Mouse (Mus musculus) gastrocnemius, adult 2 months (tissue): Measurements from ENCODE around the gene Ncf1. TPM values are rescaled to one million over a fixed set of nuclear protein-coding genes. Genes with fewer than 3 reads are reported as not detected.

Experiments
- DNase-seq: peaks from one replicate; pipeline ENCODE4 v3.0.0; 2022
- H3K27ac ChIP-seq: fragments of 200-600 bp; 2 replicates; pipeline ENCODE4 v1.8.1; 2022; ENCODE audit warnings: mild to moderate bottlenecking
- H3K4me3 ChIP-seq: fragments of 200-600 bp; 2 replicates; pipeline ENCODE4 v1.8.1; 2022; ENCODE audit warnings: mild to moderate bottlenecking, moderate library complexity
- CTCF ChIP-seq: fragments of 200-600 bp; IDR thresholded peaks from 2 replicates; pipeline ENCODE4 v1.8.1; 2022; ENCODE audit warnings: antibody characterized with exemption, mild to moderate bottlenecking, moderate library complexity
- intact Hi-C: fragments of 180-260 bp; cut with DNase I; formaldehyde crosslinking; loops from one replicate; pipeline ENCODE4 v1.15.1; 2025
- total RNA-seq, 2 experiments: library from RNA; stranded (reverse); gene quantifications; 2 replicates each; pipeline ENCODE4 v1.2.3; 2021

The Ncf1 gene
- total RNA-seq, 2 experiments from 2014 or later, result 1.0 to 3.8 TPM

- no peak overlapping the region for H3K27ac ChIP-seq
- no peak for DNase-seq
- intact Hi-C loops, result no loop called here
Observed at GRCm38 (mm10) chr5:134258395-134258794, 29.0 kb upstream of the Ncf1 start.

GRCm38 (mm10) chr5:134257349-134258031 lies 28.1 kb upstream of the Ncf1 start:
- no peak for TF ChIP-seq CTCF
- intact Hi-C loops, result no loop called here
- H3K27ac ChIP-seq, result no peak overlapping the region
- no peak for DNase-seq
- no peak overlapping the region for H3K4me3 ChIP-seq

More at GRCm38 (mm10) chr5:134258395-134258794, 29.0 kb upstream of the Ncf1 start:
- no peak overlapping the region for H3K4me3 ChIP-seq
- no peak for TF ChIP-seq CTCF

GRCm38 (mm10) chr5:134255294-134255693 lies 25.9 kb upstream of the Ncf1 start:
- intact Hi-C loops, result no loop called here
- no peak for TF ChIP-seq CTCF
- no peak for DNase-seq

GRCm38 (mm10) chr5:134253806-134254205 lies 24.4 kb upstream of the Ncf1 start:
- no peak for DNase-seq
- intact Hi-C loops, result no loop called here
- H3K4me3 ChIP-seq, result no peak overlapping the region
- TF ChIP-seq CTCF, result peak; percentile 18; the same call in 1 of the 2 replicates
- H3K27ac ChIP-seq, result no peak overlapping the region

More at GRCm38 (mm10) chr5:134255294-134255693, 25.9 kb upstream of the Ncf1 start:
- H3K27ac ChIP-seq, result no peak overlapping the region
- H3K4me3 ChIP-seq, result no peak overlapping the region

- Histone ChIP-seq H3K4me3 (no peak overlapping the region), H3K27ac (no peak overlapping the region)
- no peak for DNase-seq
- no peak for TF ChIP-seq CTCF
- intact Hi-C loops, result no loop called here
Observed at GRCm38 (mm10) chr5:134251083-134251482, 21.7 kb upstream of the Ncf1 start.

- H3K4me3 ChIP-seq, result no peak overlapping the region
- no peak overlapping the region for H3K27ac ChIP-seq
- no peak for DNase-seq
- intact Hi-C loops, result no loop called here
- no peak for TF ChIP-seq CTCF
Observed at GRCm38 (mm10) chr5:134250601-134251000, 21.2 kb upstream of the Ncf1 start.

GRCm38 (mm10) chr5:134249245-134249649 lies 19.8 kb upstream of the Ncf1 start:
- no peak for TF ChIP-seq CTCF
- DNase-seq, result no peak
- intact Hi-C loops, result no loop called here
- Histone ChIP-seq H3K27ac (no peak overlapping the region), H3K4me3 (no peak overlapping the region)

- no peak for TF ChIP-seq CTCF
- Histone ChIP-seq H3K27ac (no peak overlapping the region), H3K4me3 (no peak overlapping the region)
- intact Hi-C loops, result no loop called here
- no peak for DNase-seq
Observed at GRCm38 (mm10) chr5:134248608-134249244, 19.3 kb upstream of the Ncf1 start.

GRCm38 (mm10) chr5:134246146-134246545 lies 16.7 kb upstream of the Ncf1 start:
- TF ChIP-seq CTCF, result no peak

GRCm38 (mm10) chr5:134244890-134245289 lies 15.5 kb upstream of the Ncf1 start:
- H3K27ac ChIP-seq, result no peak overlapping the region
- no peak for TF ChIP-seq CTCF
- intact Hi-C loops, result no loop called here
- no peak overlapping the region for H3K4me3 ChIP-seq
- no peak for DNase-seq

More at GRCm38 (mm10) chr5:134246146-134246545, 16.7 kb upstream of the Ncf1 start:
- DNase-seq, result no peak
- Histone ChIP-seq H3K27ac (no peak overlapping the region), H3K4me3 (no peak overlapping the region)
- intact Hi-C loops, result no loop called here

GRCm38 (mm10) chr5:134243661-134244436 lies 14.4 kb upstream of the Ncf1 start:
- no peak for TF ChIP-seq CTCF
- Histone ChIP-seq H3K27ac (no peak overlapping the region), H3K4me3 (no peak overlapping the region)
- no peak for DNase-seq
- intact Hi-C loops, result no loop called here

- Histone ChIP-seq H3K4me3 (no peak overlapping the region), H3K27ac (no peak overlapping the region)
- no peak for DNase-seq
- no peak for TF ChIP-seq CTCF
- intact Hi-C loops, result no loop called here
Observed at GRCm38 (mm10) chr5:134241831-134242230, 12.4 kb upstream of the Ncf1 start.
